Mouse (Mus musculus): ENCODE measurements at regions not wholly inside any gene's neighbourhood (a gene's known extent, or its start where the extent isn't known, plus 50 kb on each side); places are given as distances from the start of the nearest gene placed in this dataset.
A peak's percentile ranks its signal among the peaks of the same experiment; 100 is the strongest.

DNA sequence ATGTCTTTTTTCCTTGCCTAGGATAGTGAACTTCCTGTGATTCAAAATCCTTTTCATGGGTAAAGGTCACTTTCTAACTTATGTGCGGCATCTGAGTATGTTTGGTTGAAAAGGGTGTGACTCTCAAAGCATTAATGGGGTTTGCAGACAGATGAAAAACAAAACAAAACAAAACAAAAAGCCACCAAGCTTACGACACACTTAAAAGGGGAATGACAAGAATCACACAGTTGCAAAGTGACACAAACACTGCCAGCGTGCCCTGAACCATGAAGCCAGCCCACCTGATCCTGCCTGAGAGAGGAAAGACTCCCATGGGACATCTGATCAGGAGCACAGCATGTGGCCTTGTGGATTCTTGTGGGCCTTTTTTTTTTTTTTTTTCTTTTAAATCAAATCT, 204.2 kb upstream of the Klf3 start:
- DNase-seq = no peak

DNA sequence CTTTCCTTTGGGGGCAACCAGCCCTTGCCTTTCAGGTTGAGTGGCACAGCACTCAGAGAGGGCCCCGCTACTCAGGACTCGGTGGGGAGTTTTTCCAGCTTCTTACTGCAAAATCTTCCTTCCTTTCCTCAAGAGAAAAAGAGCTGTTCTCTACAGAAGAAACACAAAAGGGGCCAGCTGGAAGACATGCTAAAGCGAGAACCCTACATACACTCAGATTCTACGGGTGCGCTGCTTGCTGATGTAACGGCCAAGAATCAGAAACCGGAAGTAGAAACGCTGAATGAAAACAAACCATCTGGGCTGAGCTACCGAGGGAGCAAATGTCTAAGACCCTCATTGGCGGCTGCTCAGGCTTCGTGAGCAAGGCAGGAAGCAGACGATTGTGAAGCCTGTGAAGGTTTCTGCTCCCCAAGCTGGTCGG, 203.3 kb upstream of the Klf3 start:
- intact Hi-C loops (cut with DNase I) = no loop called here
- peak in 1 of 2 experiments; percentile 53 for DNase-seq

More for the DNA sequence above, 204.2 kb upstream of the Klf3 start:
- intact Hi-C loops (cut with DNase I) = no loop called here

DNA sequence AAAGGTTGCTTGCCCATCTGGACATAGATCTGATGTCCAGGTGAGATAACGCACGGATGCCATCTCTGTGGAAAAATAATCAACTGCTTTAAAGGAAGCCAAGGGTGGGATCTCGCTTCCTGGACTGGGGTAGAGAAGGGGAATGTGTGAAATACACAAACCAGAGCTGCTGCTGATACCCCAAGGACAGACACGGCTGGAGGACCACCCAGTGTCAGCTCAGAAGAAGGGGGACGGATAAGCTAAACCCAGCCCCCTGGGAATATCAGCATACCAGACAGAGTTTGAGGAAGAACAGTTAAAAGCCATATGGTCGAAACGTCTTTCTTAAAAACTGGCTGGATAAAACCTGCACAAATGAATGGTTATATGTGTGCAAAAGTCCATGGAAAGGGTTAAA, 202.8 kb upstream of the Klf3 start:
- DNase-seq = no peak
- intact Hi-C loops (cut with DNase I) = no loop called here

DNA sequence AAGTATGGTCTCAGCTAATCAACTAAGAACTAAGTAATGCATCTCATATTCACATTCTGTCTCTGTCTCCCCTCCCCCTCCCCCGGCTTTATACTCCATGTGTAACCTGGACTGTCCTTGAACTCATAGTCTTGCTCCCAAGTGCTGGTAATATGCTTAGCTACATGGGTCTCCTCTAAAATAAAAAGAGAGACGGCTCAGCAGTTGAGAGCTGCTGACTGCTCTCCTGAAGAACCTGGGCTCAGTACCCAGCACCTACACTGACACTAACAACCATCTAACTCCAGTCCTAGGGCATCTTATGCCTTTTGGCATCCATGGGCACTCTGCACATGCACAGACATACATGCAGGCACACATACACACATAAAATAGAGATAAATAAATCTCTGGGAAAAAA, 202.4 kb upstream of the Klf3 start:
- no peak for DNase-seq
- intact Hi-C loops (cut with DNase I) = no loop called here

DNA sequence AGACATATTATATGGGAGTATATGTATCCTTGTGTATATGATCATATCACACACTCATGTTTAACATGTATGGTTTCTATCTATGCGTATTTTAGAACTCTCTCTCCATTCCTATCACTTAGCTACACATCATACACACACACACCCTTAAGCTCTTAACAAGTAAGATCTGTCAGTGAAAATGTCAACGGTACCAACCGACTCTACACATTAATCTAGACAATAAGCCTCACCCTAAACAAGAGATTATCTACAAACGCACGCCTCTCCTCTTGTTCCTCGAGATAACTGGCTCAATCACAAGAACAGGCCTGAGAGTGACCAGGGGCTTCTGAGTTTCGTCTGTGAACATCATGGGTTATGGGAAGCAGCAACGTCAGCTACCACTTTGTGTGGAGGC, 201.9 kb upstream of the Klf3 start:
- DNase-seq = no peak
- intact Hi-C loops (cut with DNase I) = no loop called here

DNA sequence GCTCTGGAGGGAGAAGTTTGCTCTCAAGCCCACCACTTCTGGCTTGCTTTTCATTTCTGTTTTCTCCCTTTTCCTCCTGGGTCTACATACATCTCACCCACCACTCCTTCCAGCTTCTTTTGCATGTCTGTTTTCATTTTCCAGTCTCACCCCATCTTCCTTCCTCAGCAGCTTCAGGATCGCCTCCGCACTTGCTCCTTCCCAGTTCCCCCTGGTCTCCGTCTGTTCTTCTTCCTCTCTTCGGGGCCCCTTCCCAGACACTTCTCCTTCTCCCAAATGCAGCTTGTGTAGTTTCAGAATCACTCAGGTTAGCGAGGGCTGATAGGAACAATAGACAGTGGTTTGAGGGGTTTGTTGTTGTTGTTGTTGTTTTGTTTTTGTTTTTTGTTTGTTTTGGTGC, 201.4 kb upstream of the Klf3 start:
- no peak for DNase-seq
- intact Hi-C loops (cut with DNase I) = no loop called here

DNA sequence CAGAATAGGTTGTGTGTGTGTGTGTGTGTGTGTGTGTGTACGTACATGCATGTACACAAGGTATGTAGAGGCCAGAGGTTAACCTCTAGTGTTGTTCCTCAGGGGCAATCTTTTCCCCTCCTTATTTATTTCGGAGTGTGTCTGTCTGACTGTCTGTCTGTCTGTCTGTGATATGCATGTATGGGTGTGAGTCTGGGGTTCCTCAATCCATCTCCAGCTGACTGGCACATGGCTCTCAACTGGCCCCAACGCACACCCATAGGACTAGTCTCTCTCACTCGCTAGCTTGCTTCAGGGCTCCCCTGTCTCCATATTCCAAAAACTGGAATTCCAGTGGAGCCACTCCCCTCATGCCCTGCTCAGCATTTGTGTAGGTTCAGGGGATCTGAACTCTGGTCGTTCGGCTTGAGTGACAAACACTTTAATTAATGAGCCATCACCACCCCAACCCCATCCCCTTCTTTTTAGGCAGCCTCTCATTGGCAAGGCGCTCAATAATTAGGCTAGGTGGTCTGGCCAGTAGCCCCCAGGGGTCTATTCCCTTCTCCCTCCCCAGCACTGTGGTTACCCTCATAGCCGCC, 200.7 kb upstream of the Klf3 start:
- intact Hi-C loops (cut with DNase I) = no loop called here
- DNase-seq = no peak

DNA sequence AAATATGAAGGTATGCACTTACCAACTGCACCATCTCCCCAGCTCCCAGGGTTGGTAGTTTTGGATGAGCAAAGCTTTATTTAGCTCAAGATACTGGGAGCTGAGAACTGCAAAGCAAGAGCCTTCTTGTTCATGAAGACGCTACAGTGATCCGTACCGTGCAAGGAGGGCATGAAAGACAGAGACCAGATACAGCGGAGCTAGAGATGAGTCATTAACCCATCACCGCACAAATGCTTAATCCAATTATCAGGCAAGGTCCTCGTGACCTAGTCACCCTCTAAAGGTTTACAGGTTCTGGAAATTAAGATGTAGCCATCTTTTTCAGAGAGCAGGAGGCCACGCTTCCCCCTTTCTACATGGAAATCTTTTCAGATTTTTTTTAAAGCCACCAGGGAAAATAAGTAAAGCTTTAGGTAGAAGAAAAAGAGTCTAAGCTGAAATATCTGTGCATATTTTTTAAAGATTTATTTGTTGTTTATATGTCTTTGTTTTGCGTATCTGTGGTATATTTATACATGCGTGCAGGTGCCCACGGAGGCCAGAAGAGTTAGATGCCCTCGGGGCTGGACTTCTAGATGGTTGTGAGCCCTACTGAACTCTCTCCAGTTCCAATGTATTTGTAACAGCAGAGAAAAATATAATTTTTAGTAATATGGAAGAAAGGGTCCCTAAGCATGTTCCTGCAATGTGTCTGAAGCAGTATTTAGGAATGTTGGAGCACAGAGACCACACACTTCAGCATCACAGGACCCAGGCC, 200.0 kb upstream of the Klf3 start:
- intact Hi-C loops (cut with DNase I) = no loop called here
- DNase-seq = no peak

DNA sequence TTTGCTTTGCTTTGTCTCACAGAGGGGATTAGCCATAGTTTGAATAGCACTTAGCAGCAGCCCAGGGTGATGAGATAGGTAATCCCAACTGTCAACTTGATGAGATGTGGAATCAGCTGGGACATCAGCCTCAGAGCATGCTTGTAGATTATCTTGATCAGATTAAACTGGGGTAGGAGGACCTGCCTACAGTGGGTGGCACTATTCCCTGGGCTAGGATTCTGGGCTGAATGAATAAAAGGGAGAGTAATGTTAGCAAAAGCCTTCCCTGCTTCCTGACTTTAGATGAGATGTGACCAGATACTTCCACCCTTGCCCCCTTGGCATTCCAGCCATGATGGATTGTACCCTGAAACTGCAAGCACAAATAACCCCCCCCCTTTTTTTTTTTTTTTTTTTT, 198.0 kb upstream of the Klf3 start:
- DNase-seq = no peak
- intact Hi-C loops (cut with DNase I) = no loop called here

DNA sequence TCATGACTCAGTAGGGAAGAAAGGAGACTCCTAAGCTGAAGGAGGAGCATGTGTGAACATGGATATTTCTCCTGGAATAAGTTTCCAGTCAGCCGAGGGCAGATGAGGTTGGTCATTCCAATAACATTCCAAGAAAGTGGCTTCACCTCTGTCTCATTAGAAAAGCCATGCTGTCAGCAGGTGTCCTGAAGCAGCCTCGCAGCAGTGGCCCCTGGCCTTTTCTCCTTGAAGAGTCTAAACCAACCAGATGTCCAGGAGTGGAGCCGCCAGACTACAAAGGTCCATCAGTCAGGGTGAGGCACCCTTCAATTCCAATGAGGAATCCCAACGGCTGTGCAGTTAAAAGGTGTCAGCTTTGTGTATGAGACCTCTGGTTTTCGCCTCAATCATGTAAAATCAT, 197.2 kb upstream of the Klf3 start:
- intact Hi-C loops (cut with DNase I) = no loop called here
- DNase-seq = no peak

DNA sequence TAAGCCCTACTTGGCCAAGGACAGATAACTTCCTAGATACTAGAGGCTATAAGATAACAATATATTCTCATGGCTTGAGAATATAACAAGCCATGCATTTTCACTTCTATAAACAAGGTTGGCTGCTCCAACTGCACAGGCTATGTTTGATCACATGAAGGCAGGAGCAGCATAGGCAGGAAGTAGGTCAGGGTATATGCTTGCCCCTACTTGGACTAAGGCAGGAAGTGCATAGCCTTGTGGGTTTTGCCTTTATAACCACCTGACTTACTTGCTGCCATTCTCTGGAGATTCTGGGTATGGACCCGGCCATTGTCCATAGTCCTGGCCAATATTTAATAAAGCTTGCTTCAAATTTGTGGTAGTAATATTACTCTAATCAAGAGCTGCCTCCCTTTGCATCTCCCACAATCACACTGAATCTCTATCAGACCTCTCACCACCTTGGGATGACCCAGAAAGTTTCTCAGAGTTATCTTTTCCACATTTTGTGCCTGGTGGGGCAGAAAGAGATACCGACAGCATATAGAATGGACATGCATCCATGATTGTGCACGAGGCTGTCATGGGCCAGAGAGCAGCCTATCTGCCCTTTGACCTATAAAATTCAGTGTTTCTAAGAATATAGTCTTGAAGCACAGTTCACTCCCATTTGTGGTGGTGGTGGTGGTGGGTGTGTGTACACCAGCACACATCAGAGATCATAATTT, 193.7 kb upstream of the Klf3 start:
- intact Hi-C loops (cut with DNase I) = no loop called here

DNA sequence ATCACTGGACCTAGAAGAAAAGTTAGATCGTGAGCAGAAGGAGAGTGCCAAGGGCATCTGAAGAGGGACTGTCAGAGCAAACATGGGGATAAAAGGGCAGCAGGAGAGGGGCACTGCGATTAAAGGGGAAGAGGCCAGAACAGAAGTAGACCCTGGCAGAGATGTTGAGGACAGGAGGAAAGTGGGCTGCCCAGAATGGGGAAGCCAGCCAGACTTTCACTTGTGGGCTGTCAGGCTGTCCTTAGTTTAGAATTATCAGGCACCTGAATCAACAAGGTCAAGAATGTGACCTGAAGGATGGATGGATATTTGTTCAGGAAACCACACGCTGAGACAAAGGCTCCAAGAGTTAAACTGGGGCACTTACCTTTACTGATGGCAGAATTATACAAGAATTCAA, 193.0 kb upstream of the Klf3 start:
- intact Hi-C loops (cut with DNase I) = no loop called here
- no peak for DNase-seq

More for the DNA sequence above, 193.7 kb upstream of the Klf3 start:
- no peak for DNase-seq

DNA sequence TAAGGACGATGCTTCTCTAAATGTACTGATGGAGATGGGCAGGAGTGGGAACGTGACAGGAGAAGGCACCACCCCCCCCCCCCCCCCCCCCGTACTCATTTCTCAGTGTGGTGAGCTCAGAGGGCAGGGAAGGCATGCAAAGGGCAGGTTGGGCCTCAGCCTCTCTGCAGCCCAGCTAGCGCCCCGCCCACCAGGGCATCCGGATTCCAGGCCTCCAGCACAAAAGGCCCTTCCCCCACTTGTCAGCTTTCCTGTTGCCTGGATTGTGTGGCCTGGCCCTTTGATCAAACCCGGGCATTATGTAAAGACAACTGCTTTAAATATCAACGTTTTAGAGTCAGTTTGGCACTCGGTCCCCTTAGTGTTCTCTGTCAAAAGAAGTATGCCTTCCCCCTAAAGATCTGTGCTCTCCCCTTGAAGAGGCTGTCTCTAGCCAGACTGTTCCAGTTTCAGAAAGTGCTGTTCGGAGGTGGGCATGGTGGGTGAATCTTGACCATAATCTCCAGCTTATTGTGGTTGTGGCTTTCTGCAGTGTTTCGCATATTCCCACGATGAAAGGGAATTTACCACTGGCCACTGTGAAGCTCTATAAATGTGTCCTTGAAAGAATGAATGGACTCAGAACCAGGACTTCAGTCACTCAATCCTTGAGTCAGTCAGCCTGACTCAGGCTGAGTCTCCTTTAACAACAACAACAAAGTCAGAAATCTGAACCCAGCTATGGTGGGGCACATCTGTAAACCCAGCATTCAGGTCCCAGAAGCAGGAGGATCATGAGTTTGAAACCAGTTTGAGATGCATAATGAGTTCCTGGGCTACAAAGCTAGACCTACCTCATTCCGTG, 192.4 kb upstream of the Klf3 start:
- intact Hi-C loops (cut with DNase I) = no loop called here
- peak; percentile 69 to 76 for DNase-seq

DNA sequence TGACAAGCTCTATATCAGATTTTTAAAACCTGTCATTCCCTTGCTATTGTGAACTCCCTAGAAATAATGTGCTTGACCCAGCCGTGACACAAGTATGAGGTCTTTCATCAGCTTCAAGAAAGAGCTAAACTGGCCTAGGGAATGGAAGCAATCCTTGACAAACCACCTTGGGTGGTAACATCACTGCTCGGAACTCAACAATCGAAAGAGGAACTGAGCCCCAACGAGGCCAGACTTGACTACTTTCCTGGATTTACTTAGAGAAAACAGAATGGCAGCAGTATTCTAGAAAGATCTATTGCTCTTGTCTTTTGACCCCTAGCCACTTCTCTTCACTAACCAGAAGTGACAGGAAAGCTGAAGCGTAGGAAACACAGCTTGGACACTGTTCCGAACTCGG, 191.2 kb upstream of the Klf3 start:
- DNase-seq = no peak
- intact Hi-C loops (cut with DNase I) = no loop called here

DNA sequence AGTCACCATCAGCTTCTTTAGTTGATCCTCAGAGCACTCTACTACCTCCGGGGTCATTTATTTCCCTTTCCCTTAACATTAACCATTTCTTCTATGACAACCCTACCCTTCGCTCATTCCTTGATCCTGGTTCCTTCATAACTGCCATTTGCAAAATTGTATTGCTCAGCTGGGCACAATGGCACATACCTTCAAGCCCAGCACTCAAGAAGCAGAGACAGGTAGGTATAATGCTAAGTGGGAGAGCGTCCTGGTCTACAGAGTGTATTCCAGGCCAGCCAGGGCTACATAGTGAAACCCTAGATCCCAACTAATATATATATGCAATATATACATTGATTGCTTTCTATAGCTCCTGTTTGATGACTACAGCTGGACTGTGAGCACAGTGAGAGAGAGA, 189.5 kb upstream of the Klf3 start:
- no peak for DNase-seq
- intact Hi-C loops (cut with DNase I) = no loop called here

DNA sequence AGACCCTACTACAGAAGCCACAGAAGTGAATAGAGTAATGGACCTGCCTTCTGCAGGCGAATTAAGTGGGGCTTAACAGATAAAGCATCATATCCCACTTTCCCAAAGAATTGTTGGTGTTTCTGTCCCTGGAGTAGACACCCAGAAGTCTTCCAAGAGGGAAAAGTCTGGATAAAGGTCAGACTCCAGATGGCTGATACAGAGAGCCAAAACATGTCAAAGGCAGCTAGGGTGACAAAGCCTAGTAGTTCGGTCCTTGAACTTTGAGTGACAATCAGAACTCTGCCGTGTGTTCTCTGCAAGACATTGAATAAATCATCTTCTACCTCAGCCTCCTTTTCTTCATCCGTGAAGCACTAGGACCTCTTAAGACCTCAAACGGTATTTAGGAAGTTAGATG, 185.1 kb upstream of the Klf3 start:
- DNase-seq = no peak
- intact Hi-C loops (cut with DNase I) = no loop called here

DNA sequence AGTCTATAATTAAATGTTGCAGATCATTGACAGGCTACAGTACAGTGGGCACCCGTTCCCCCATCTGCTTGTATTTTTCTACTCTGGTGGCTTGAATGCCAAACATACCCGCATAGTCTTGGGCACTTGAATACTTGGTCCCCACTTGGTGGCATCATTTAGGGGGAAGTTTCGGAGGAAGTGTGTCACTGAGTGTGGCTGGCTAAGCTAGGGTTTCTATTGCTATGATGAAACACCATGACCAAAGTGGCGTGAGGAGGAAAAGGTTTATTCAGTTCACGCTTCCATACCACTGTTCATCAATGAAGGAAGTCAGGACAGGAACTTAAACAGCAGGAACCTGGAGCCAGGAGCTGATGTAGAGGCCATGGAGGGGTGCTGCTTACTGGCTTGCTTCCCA, 183.4 kb upstream of the Klf3 start:
- no peak for DNase-seq
- intact Hi-C loops (cut with DNase I) = no loop called here

DNA sequence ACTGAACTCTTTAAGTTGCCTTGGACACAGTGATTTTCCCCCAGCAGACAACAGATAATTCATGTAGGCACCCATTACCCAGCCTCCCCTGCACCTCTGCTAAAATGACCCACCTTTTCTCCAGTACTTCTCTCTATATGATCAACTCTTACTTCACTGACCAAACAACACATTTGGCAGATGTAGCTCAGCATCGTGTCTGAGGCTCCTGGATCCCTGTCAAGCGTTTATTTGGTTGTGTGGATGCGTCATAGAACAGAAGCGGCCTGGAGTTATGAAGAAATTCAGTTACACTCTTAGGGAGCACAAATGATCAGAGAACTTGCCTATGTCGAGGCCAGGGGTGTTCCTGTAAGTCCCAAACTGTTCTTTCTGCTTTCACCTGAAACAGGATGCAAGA, 182.5 kb upstream of the Klf3 start:
- intact Hi-C loops (cut with DNase I) = no loop called here
- no peak for DNase-seq

DNA sequence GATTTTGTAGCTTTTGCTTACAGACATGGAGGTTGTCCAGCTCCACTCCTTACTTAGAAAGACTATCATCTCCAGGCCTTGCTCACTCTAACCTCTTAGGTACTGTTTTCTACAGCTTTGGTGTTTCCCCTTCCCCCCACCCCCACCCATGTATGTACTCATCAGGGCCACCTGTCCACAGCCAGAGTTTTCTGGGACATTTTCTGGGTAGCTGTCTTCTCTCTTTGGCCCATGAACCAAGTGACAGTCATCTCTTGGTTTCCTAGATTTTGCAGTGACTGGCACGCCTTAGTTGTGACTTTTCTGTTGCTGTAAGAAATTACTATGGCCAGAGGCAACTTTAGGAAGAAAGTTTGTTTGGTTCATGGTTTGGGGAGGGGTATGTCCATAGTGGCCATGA, 181.8 kb upstream of the Klf3 start:
- DNase-seq = no peak
- intact Hi-C loops (cut with DNase I) = no loop called here

DNA sequence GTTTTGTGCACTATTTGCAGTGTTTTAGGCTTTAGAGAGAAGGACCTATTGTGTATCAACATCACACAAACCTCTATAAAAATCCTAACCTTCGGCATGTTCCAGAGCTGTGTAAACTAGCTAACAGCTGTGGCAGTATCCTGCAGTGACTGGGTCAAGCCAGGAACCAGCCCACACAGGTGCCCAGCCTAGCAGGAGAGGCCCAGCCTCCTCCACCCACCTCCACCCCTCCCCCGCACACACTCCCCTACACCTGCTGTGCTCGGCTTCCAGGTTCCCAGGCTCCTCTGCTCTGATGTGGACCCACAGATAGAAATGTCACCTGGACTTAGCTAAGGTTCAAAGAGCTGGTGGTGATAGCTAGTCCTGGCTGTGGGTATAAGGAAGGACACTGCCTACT, 179.5 kb upstream of the Klf3 start:
- DNase-seq = no peak
- intact Hi-C loops (cut with DNase I) = no loop called here

DNA sequence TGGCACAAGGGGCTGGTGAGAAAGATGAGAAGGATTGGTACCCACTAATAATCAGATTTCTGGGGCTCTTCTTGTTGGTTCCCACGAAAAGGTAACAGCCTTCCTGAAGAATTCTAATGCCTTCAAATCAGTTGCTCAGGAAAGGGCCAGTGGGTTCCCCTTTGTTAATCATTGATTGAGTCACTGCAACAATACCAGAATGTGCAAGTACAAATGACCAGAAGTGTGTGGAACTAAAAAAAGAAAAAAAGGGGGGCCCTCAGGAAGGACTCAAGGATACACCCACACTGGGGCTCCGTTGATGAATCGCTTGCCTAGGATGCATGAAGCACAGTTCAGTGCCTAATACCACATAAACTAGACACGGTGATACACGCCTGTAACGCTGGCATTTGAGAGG, 179.0 kb upstream of the Klf3 start:
- no peak for DNase-seq
- intact Hi-C loops (cut with DNase I) = no loop called here
